Comparison of ENCODE assay signal across 8 mouse cellular contexts in genomic region chr7:44866276-44867009, GRCm38 (mm10). TPM values are rescaled to one million over a fixed set of nuclear protein-coding genes. Genes with fewer than 3 reads are reported as not detected.
DNase-seq lines count a peak whose midpoint lies in the region; ATAC-seq and TF ChIP-seq lines count a peak whose summit lies in the region.

No protein-coding gene starts in this region.

- H3K4me2 ChIP-seq in hindbrain, embryonic 15.5 days = peak overlapping the region; percentile 86
- H3K4me2 ChIP-seq in liver, embryonic 11.5 days = peak overlapping the region; percentile 91
- peak overlapping the region; percentile 97 for H3K4me2 ChIP-seq in midbrain, embryonic 16.5 days (ENCODE audit: low read length)

- peak overlapping the region; percentile 99 for H3K27ac ChIP-seq in gastrocnemius, adult 2 months
- peak overlapping the region; percentile 98 for H3K27ac ChIP-seq in hindbrain, embryonic 15.5 days (replicated peaks)
- H3K27ac ChIP-seq in liver, embryonic 11.5 days (ENCODE audit: low read depth, low read length) = 0 out of 2 replicates have a peak overlapping the region, but pooled peaks have one; percentile 13
- peak overlapping the region; percentile 38; the same call in 1 of the 2 replicates for H3K27ac ChIP-seq in midbrain, embryonic 16.5 days (ENCODE audit: low read length)

- H3K9ac ChIP-seq in hindbrain, embryonic 15.5 days = peak overlapping the region; percentile 15; the same call in 1 of the 2 replicates
- no peak overlapping the region for H3K9ac ChIP-seq in liver, embryonic 11.5 days (ENCODE audit: low read depth, low read length)
- H3K9ac ChIP-seq in midbrain, embryonic 16.5 days (ENCODE audit: low read depth, low read length) = peak overlapping the region; percentile 93

- 40% methylated on average over 15 of the region's 15 CpGs for WGBS in hindbrain, embryonic 15.5 days
- WGBS in liver, embryonic 11.5 days = 62% methylated on average over 15 of the region's 15 CpGs
- WGBS in midbrain, embryonic 16.5 days = 53% methylated on average over 15 of the region's 15 CpGs

- peaks cover 56% of the 10 kb centered on the region for H3K4me1 ChIP-seq in hindbrain, embryonic 15.5 days (replicated peaks)
- peaks cover 36% of the 10 kb centered on the region for H3K4me1 ChIP-seq in liver, embryonic 11.5 days (replicated peaks; ENCODE audit: control insufficient read depth, insufficient read depth, low read length)
- H3K4me1 ChIP-seq in midbrain, embryonic 16.5 days (ENCODE audit: control insufficient read depth, insufficient read depth, low read length) = peaks cover 44% of the 10 kb centered on the region

- H3K36me3 ChIP-seq in hindbrain, embryonic 15.5 days = peaks cover 34% of the 10 kb centered on the region
- H3K36me3 ChIP-seq in liver, embryonic 11.5 days (ENCODE audit: control insufficient read depth, insufficient read depth, low read length) = peaks cover 42% of the 10 kb centered on the region
- peaks cover 38% of the 10 kb centered on the region for H3K36me3 ChIP-seq in midbrain, embryonic 16.5 days (ENCODE audit: control insufficient read depth, insufficient read depth, low read length)

- peak overlapping the region; percentile 97 for H3K4me3 ChIP-seq in gastrocnemius, adult 2 months
- H3K4me3 ChIP-seq in hindbrain, embryonic 15.5 days = peak overlapping the region; percentile 12
- H3K4me3 ChIP-seq in liver, embryonic 11.5 days (ENCODE audit: low read depth, low read length) = peak overlapping the region; percentile 94; the same call in 1 of the 2 replicates
- peak overlapping the region; percentile 7 for H3K4me3 ChIP-seq in midbrain, embryonic 16.5 days (ENCODE audit: low read depth, low read length)

- no peak for ATAC-seq in hindbrain, embryonic 15.5 days (ENCODE audit: low FRiP score, low read depth)
- no peak for ATAC-seq in liver, embryonic 11.5 days (replicated peaks; ENCODE audit: low FRiP score)
- no peak for ATAC-seq in midbrain, embryonic 16.5 days

- peak; percentile 34; the same call in 1 of the 2 replicates for TF ChIP-seq CTCF in gastrocnemius, adult 2 months (IDR thresholded peaks at IDR 0.05)

- intact Hi-C loops in gastrocnemius, adult 2 months (cut with DNase I) = no loop called here

- H3K9me3 ChIP-seq in hindbrain, embryonic 15.5 days = no peaks in the 10 kb centered on the region
- H3K9me3 ChIP-seq in liver, embryonic 11.5 days (ENCODE audit: control insufficient read depth, low read length) = no peaks in the 10 kb centered on the region
- H3K9me3 ChIP-seq in midbrain, embryonic 16.5 days (replicated peaks; ENCODE audit: control insufficient read depth, low read length, poor library complexity, severe bottlenecking) = no peaks in the 10 kb centered on the region

- H3K27me3 ChIP-seq in hindbrain, embryonic 15.5 days = no peaks in the 10 kb centered on the region
- H3K27me3 ChIP-seq in liver, embryonic 11.5 days (replicated peaks; ENCODE audit: control insufficient read depth, insufficient read depth, low read length) = no peaks in the 10 kb centered on the region
- H3K27me3 ChIP-seq in midbrain, embryonic 16.5 days (ENCODE audit: control insufficient read depth, insufficient read depth, low read depth, low read length) = no peaks in the 10 kb centered on the region

- DNase-seq in 3T3-L1 (ENCODE audit: low read depth, low spot score) = peak; percentile 88
- DNase-seq in adrenal gland, adult 8-10 months = peak; percentile 91
- peak; percentile 78 for DNase-seq in gastrocnemius, adult 2 months
- DNase-seq in liver, embryonic 11.5 days (ENCODE audit: low spot score) = no peak
- no peak for DNase-seq in thymus, postnatal 14 days
- no peak for DNase-seq in layer of hippocampus, postnatal 25 days (ENCODE audit: extremely low spot score in 1 of 2, low spot score in 1 of 2)

RNA-seq across cellular contexts. Expression of gene Ptov1, which starts 3.1 kb away (rescaled TPM):
- 100 to 1,000 TPM; 273 to 304 (median 292) TPM for total RNA-seq in adrenal gland, adult 8-10 months (2022)
- total RNA-seq in gastrocnemius, adult 2 months (2021) = 100 to 1,000 TPM; 126 to 137 TPM
- polyA plus RNA-seq in hindbrain, embryonic 15.5 days (2015; fragmentation: Nextera tagmentation; extraction: Ambion mirVana) = 460 and 518 TPM in 2 replicates
- 162 and 164 TPM in 2 replicates for polyA plus RNA-seq in liver, embryonic 11.5 days (2014; fragmentation: Nextera tagmentation; extraction: Ambion mirVana)
- 419 and 448 TPM in 2 replicates for polyA plus RNA-seq in midbrain, embryonic 16.5 days (2015; fragmentation: Nextera tagmentation; extraction: Ambion mirVana)
- 100 to 1,000 TPM; 311 to 358 TPM for total RNA-seq in layer of hippocampus, postnatal 25 days (2021)

RNA-seq across cellular contexts. Expression of gene Pnkp, which starts 9.5 kb away (rescaled TPM):
- 10 to 100 TPM; 46.6 to 56.6 (median 53.6) TPM for total RNA-seq in adrenal gland, adult 8-10 months (2022)
- 10 to 100 TPM; 19.4 to 21.2 TPM for total RNA-seq in gastrocnemius, adult 2 months (2021)
- 29.1 and 30.6 TPM in 2 replicates for polyA plus RNA-seq in hindbrain, embryonic 15.5 days (2015; fragmentation: Nextera tagmentation; extraction: Ambion mirVana)
- 30.9 and 32.5 TPM in 2 replicates for polyA plus RNA-seq in liver, embryonic 11.5 days (2014; fragmentation: Nextera tagmentation; extraction: Ambion mirVana)
- polyA plus RNA-seq in midbrain, embryonic 16.5 days (2015; fragmentation: Nextera tagmentation; extraction: Ambion mirVana) = 27.9 and 30.4 TPM in 2 replicates
- 10 to 100 TPM; 31.1 to 34.0 TPM for total RNA-seq in layer of hippocampus, postnatal 25 days (2021)

RNA-seq across cellular contexts. Expression of gene Tbc1d17, which starts 17.6 kb away (rescaled TPM):
- total RNA-seq in adrenal gland, adult 8-10 months (2022) = 10 to 100 TPM; 69.4 to 94.9 (median 86.1) TPM
- 10 to 100 TPM; 40.8 to 56.4 TPM for total RNA-seq in gastrocnemius, adult 2 months (2021)
- polyA plus RNA-seq in hindbrain, embryonic 15.5 days (2015; fragmentation: Nextera tagmentation; extraction: Ambion mirVana) = 109 and 118 TPM in 2 replicates
- polyA plus RNA-seq in liver, embryonic 11.5 days (2014; fragmentation: Nextera tagmentation; extraction: Ambion mirVana) = 50.5 and 53.3 TPM in 2 replicates
- 118 and 123 TPM in 2 replicates for polyA plus RNA-seq in midbrain, embryonic 16.5 days (2015; fragmentation: Nextera tagmentation; extraction: Ambion mirVana)
- 10 to 100 TPM; 59.0 to 61.0 TPM for total RNA-seq in layer of hippocampus, postnatal 25 days (2021)

RNA-seq across cellular contexts. Expression of gene Akt1s1, which starts 17.7 kb away (rescaled TPM):
- 100 to 1,000 TPM; 106 to 137 (median 120) TPM for total RNA-seq in adrenal gland, adult 8-10 months (2022)
- total RNA-seq in gastrocnemius, adult 2 months (2021) = 100 to 1,000 TPM; 128 to 137 TPM
- 90.1 and 99.1 TPM in 2 replicates for polyA plus RNA-seq in hindbrain, embryonic 15.5 days (2015; fragmentation: Nextera tagmentation; extraction: Ambion mirVana)
- polyA plus RNA-seq in liver, embryonic 11.5 days (2014; fragmentation: Nextera tagmentation; extraction: Ambion mirVana) = 46.5 and 53.9 TPM in 2 replicates
- 82.2 and 83.2 TPM in 2 replicates for polyA plus RNA-seq in midbrain, embryonic 16.5 days (2015; fragmentation: Nextera tagmentation; extraction: Ambion mirVana)
- total RNA-seq in layer of hippocampus, postnatal 25 days (2021) = 10 to 100 TPM; 76.1 to 79.5 TPM

RNA-seq across cellular contexts. Expression of gene Med25, which starts 26.1 kb away (rescaled TPM):
- total RNA-seq in adrenal gland, adult 8-10 months (2022) = 100 to 1,000 TPM in 2 of 4 experiments, 10 to 100 TPM in 2; 85.0 to 118 (median 96.5) TPM
- 10 to 100 TPM; 53.1 to 68.5 TPM for total RNA-seq in gastrocnemius, adult 2 months (2021)
- 145 and 164 TPM in 2 replicates for polyA plus RNA-seq in hindbrain, embryonic 15.5 days (2015; fragmentation: Nextera tagmentation; extraction: Ambion mirVana)
- 66.8 and 72.5 TPM in 2 replicates for polyA plus RNA-seq in liver, embryonic 11.5 days (2014; fragmentation: Nextera tagmentation; extraction: Ambion mirVana)
- polyA plus RNA-seq in midbrain, embryonic 16.5 days (2015; fragmentation: Nextera tagmentation; extraction: Ambion mirVana) = 153 and 158 TPM in 2 replicates
- 100 to 1,000 TPM; 105 to 108 TPM for total RNA-seq in layer of hippocampus, postnatal 25 days (2021)

Comparison
In these comparisons a context has a peak if more than half of its experiments do, and no peak if none do; other contexts are left out.
1. DNase-seq: peak in 3T3-L1 (single experiment), adrenal gland, adult 8-10 months (single experiment) and gastrocnemius, adult 2 months (single experiment); none in liver, embryonic 11.5 days (single experiment), thymus, postnatal 14 days (single experiment) and layer of hippocampus, postnatal 25 days (0 of 2).
2. H3K27ac ChIP-seq: peak in every context shown above with its lines; median percentile 99 in gastrocnemius, adult 2 months; 98 in hindbrain, embryonic 15.5 days; 38 in midbrain, embryonic 16.5 days; 13 in liver, embryonic 11.5 days.
3. H3K4me3 ChIP-seq: peak in every context shown above with its lines; median percentile 97 in gastrocnemius, adult 2 months; 94 in liver, embryonic 11.5 days; 12 in hindbrain, embryonic 15.5 days; 7 in midbrain, embryonic 16.5 days.
4. Peak in every context shown above with its lines, with median percentiles within 50 percentile points of each other: H3K4me2 ChIP-seq.